Mouse (Mus musculus) hindbrain, embryonic 14.5 days (tissue): ENCODE results near the gene Cdon. TPM values are rescaled to one million over a fixed set of nuclear protein-coding genes. Genes with fewer than 3 reads are reported as not detected.

Experiments
- ATAC-seq: fragments of 200-750 bp; cut with Nextera tagmentation; 2 replicates; pipeline ENCODE4 v1.8.0; 2017; ENCODE audit warnings: moderate number of reproducible peaks, mild to moderate bottlenecking, moderate TSS enrichment, moderate library complexity; ENCODE audit not compliant: low FRiP score
- DNase-seq: peaks from one replicate; pipeline ENCODE4 v3.0.0-alpha.2; 2015; ENCODE audit warnings: low spot score
- H3K27ac ChIP-seq: fragments of 300-500 bp; sonication (generic); 2 replicates; pipeline ENCODE4 v1.5.1; 2014; ENCODE audit warnings: mild to moderate bottlenecking, moderate library complexity
- H3K27me3 ChIP-seq: fragments of 300-500 bp; sonication (generic); 2 replicates; pipeline ENCODE4 v1.6.1; 2014; ENCODE audit warnings: mild to moderate bottlenecking, low read length, mixed read lengths; ENCODE audit not compliant: control insufficient read depth, insufficient read depth
- H3K36me3 ChIP-seq: fragments of 300-500 bp; sonication (generic); replicated peaks from 2 replicates; pipeline ENCODE4 v1.6.1; 2014; ENCODE audit not compliant: control insufficient read depth, insufficient read depth
- H3K4me1 ChIP-seq: fragments of 300-500 bp; sonication (generic); replicated peaks from 2 replicates; pipeline ENCODE4 v1.6.1; 2014; ENCODE audit warnings: antibody characterized with exemption, low read length, mixed read lengths; ENCODE audit not compliant: control insufficient read depth, insufficient read depth
- H3K4me2 ChIP-seq: fragments of 300-500 bp; sonication (generic); replicated peaks from 2 replicates; pipeline ENCODE4 v1.6.1; 2014; ENCODE audit warnings: mild to moderate bottlenecking, moderate library complexity
- H3K4me3 ChIP-seq: fragments of 300-500 bp; sonication (generic); replicated peaks from 2 replicates; pipeline ENCODE4 v1.5.1; 2014; ENCODE audit warnings: mild to moderate bottlenecking, low read length
- H3K9ac ChIP-seq: fragments of 300-500 bp; sonication (generic); 2 replicates; pipeline ENCODE4 v1.6.1; 2014
- H3K9me3 ChIP-seq: fragments of 300-500 bp; sonication (generic); 2 replicates; pipeline ENCODE4 v1.6.1; 2016; ENCODE audit warnings: low read length; ENCODE audit not compliant: control insufficient read depth
- WGBS: fragments of 180-500 bp; shearing (Covaris S2); extraction: QIAGEN DNeasy Blood & Tissue Kit; methylation state at CpG from one replicate; pipeline ENCODE4 v1.1.7; 2014; 5-methylcytosine and 5-hydroxymethylcytosine counted together
- polyA plus RNA-seq: library from polyadenylated mRNA; unstranded; fragments of >200 nt; fragmentation: Nextera tagmentation; extraction: Ambion mirVana; gene quantifications from 2 replicates; pipeline ENCODE4 v1.2.1, GENCODE M21; 2014

Cdon gene
- polyA plus RNA-seq, 1 experiment from 2014 or later: 5.0 TPM

GRCm38 (mm10) chr9:35444512-35444886 is 23.6 kb downstream of the Cdon start:
- WGBS: 47% methylated on average over 8 of the region's 8 CpGs

GRCm38 (mm10) chr9:35446916-35447315 is 26.0 kb downstream of the Cdon start:
- no peak for DNase-seq

More at GRCm38 (mm10) chr9:35444512-35444886, 23.6 kb downstream of the Cdon start:
- ATAC-seq (no peak), DNase-seq (no peak)
- Histone ChIP-seq H3K4me3 (no peak overlapping the region), H3K4me2 (no peak overlapping the region), H3K4me1 (peaks cover 22% of the 10 kb centered on the region), H3K9me3 (no peaks in the 10 kb centered on the region), H3K27me3 (no peaks in the 10 kb centered on the region), H3K27ac (no peak overlapping the region), H3K36me3 (no peaks in the 10 kb centered on the region), H3K9ac (no peak overlapping the region)

DNA sequence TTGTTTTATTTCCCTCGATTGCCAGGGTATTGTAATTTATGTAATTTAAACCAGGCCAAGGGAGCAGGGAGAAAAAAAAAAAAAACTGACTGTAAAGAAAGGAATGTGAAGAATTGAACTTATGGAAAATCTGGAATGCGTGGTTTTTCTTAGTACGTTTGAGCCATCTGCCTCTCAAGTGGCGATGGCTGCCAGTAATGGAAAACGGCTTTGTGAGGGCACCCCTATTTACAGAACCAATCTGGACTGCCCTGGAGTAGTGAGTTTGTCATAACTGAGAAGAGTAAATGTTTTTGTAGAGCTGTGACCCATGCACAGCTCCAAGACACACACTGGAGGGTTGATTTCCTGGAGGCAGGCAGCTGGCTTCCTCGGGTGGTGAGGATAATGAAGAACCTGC is 32.4 kb downstream of the Cdon start:
- DNase-seq (no peak), ATAC-seq (no peak)
- Histone ChIP-seq H3K4me1 (no peaks in the 10 kb centered on the region), H3K4me3 (no peak overlapping the region), H3K36me3 (peaks cover 44% of the 10 kb centered on the region), H3K27me3 (no peaks in the 10 kb centered on the region), H3K27ac (no peak overlapping the region), H3K9me3 (no peaks in the 10 kb centered on the region), H3K4me2 (no peak overlapping the region), H3K9ac (no peak overlapping the region)
- WGBS: 71% methylated on average over 6 of the region's 6 CpGs

More at GRCm38 (mm10) chr9:35446916-35447315, 26.0 kb downstream of the Cdon start:
- Histone ChIP-seq H3K4me3 (no peak overlapping the region), H3K27ac (no peak overlapping the region), H3K27me3 (no peaks in the 10 kb centered on the region), H3K4me1 (peaks cover 22% of the 10 kb centered on the region), H3K9me3 (no peaks in the 10 kb centered on the region), H3K36me3 (no peaks in the 10 kb centered on the region; the same call in 1 of the 2 replicates), H3K9ac (no peak overlapping the region), H3K4me2 (no peak overlapping the region)
- WGBS: 68% methylated on average over 4 of the region's 4 CpGs
- ATAC-seq: no peak

DNA sequence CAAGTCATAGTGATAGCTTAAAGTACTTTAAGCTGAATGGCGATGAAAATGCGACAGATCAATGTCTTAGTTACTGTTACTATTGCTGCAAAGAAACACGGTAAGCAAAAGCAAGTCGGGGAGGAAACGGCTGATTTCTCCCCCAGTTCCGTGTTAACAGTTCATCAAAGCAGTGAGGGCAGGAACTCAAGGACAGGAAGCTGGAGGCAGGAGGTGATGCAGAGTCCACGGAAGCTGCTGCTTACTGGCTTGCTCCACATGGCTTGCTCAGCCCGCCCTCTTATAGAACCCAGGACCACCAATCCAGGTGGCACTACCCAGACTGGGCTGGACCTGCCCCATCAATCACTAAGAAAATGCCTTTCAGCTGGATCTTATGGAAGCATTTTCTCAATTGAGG is 38.7 kb downstream of the Cdon start:
- Histone ChIP-seq H3K4me2 (no peak overlapping the region), H3K9ac (no peak overlapping the region), H3K36me3 (peaks cover 72% of the 10 kb centered on the region), H3K4me1 (no peaks in the 10 kb centered on the region), H3K4me3 (no peak overlapping the region), H3K27ac (no peak overlapping the region), H3K27me3 (no peaks in the 10 kb centered on the region), H3K9me3 (no peaks in the 10 kb centered on the region)
- 86% methylated on average over 8 of the region's 8 CpGs for WGBS
- ATAC-seq: no peak
- no peak for DNase-seq

DNA sequence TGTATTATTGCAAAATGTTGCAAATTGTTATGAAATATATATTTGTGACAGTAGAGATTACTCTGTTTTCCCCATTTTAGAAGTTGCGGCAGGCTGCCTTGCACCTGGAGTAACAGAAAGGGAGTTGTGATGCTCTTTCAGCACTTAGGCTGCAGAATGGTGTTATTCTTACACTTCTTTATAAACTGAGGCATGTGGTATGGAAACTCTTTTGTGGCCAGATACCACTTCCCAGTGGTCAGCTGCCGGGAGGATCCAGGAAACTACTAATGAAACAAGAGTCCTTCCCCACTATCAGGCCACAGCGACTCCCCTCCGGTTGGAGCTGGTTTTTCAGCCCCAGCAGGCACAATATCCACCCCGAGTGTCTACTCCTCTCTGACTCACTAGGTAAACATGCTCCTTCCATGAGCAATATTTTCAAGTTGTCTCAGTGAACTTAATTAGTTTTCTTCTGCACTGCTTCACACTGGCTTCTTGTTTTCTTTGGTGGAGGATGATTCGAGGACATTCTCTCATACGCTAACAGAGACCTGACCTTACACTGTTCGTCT is 46.4 kb downstream of the Cdon start:
- DNase-seq (no peak), ATAC-seq (no peak)
- no peak overlapping the region for H3K4me2 ChIP-seq
- H3K9me3 ChIP-seq: no peaks in the 10 kb centered on the region
- 73% methylated on average over 8 of the region's 8 CpGs for WGBS
- peaks cover 42% of the 10 kb centered on the region for H3K36me3 ChIP-seq
- H3K27me3 ChIP-seq: no peaks in the 10 kb centered on the region
- no peaks in the 10 kb centered on the region for H3K4me1 ChIP-seq
- no peak overlapping the region for H3K4me3 ChIP-seq
- no peak overlapping the region for H3K9ac ChIP-seq
- no peak overlapping the region for H3K27ac ChIP-seq

DNA sequence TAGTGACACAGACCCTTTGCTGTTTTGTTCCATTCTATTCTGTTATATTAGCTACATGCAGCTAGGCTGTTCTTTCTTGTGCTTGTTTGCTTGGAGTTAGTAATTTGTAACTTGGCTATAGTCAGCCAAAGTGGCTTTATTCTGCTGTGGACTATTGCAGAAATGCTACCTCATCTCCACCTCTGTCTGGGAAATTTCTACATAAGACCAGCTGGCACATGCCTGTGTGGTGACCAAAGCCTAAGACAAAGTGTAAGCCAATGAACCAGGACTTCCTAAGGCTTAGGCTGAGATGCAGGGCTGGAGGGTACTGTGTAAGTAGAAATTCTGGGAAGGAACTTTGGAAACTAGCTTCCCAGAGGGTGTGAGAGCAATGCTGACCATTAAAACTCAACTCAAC is 48.0 kb downstream of the Cdon start:
- DNase-seq: no peak
- no peak overlapping the region for H3K4me2 ChIP-seq
- H3K27ac ChIP-seq: no peak overlapping the region
- H3K9ac ChIP-seq: no peak overlapping the region
- ATAC-seq: no peak
- H3K4me1 ChIP-seq: no peaks in the 10 kb centered on the region
- peaks cover 33% of the 10 kb centered on the region for H3K36me3 ChIP-seq
- no peaks in the 10 kb centered on the region for H3K9me3 ChIP-seq
- H3K4me3 ChIP-seq: no peak overlapping the region
- no peaks in the 10 kb centered on the region for H3K27me3 ChIP-seq

GRCm38 (mm10) chr9:35474104-35474724 is 53.3 kb downstream of the Cdon start:
- no peak overlapping the region for H3K4me3 ChIP-seq

GRCm38 (mm10) chr9:35475394-35475793 is 54.5 kb downstream of the Cdon start:
- H3K27ac ChIP-seq: no peak overlapping the region
- DNase-seq: no peak
- H3K4me2 ChIP-seq: no peak overlapping the region
- no peak overlapping the region for H3K9ac ChIP-seq
- H3K9me3 ChIP-seq: no peaks in the 10 kb centered on the region
- no peak for ATAC-seq
- H3K4me3 ChIP-seq: no peak overlapping the region
- H3K27me3 ChIP-seq: no peaks in the 10 kb centered on the region
- H3K36me3 ChIP-seq: peaks cover 69% of the 10 kb centered on the region
- no peaks in the 10 kb centered on the region for H3K4me1 ChIP-seq
- WGBS: 91% methylated on average over 7 of the region's 7 CpGs

More at GRCm38 (mm10) chr9:35474104-35474724, 53.3 kb downstream of the Cdon start:
- Histone ChIP-seq H3K9me3 (no peaks in the 10 kb centered on the region), H3K36me3 (peaks cover 63% of the 10 kb centered on the region), H3K27ac (no peak overlapping the region), H3K4me1 (no peaks in the 10 kb centered on the region), H3K9ac (no peak overlapping the region), H3K4me2 (no peak overlapping the region), H3K27me3 (no peaks in the 10 kb centered on the region)
- no peak for ATAC-seq
- no peak for DNase-seq
- WGBS: 89% methylated on average over 10 of the region's 10 CpGs

- Histone ChIP-seq H3K4me3 (no peak overlapping the region), H3K27me3 (no peaks in the 10 kb centered on the region), H3K9me3 (no peaks in the 10 kb centered on the region), H3K9ac (no peak overlapping the region), H3K27ac (no peak overlapping the region), H3K36me3 (peaks cover 70% of the 10 kb centered on the region), H3K4me2 (no peak overlapping the region), H3K4me1 (no peaks in the 10 kb centered on the region)
- ATAC-seq: no peak
- WGBS: 94% methylated on average over 6 of the region's 6 CpGs
- DNase-seq: no peak
Measured at GRCm38 (mm10) chr9:35479456-35479855, 58.5 kb downstream of the Cdon start.
